Mouse (Mus musculus): ENCODE measurements around the gene Ppfibp1.
"Not testable (repeated sequence)": the region's sequence is repeated elsewhere in the genome, so short reads cannot be mapped to it uniquely, and the experiment has no call there.

Gene Ppfibp1

DNA sequence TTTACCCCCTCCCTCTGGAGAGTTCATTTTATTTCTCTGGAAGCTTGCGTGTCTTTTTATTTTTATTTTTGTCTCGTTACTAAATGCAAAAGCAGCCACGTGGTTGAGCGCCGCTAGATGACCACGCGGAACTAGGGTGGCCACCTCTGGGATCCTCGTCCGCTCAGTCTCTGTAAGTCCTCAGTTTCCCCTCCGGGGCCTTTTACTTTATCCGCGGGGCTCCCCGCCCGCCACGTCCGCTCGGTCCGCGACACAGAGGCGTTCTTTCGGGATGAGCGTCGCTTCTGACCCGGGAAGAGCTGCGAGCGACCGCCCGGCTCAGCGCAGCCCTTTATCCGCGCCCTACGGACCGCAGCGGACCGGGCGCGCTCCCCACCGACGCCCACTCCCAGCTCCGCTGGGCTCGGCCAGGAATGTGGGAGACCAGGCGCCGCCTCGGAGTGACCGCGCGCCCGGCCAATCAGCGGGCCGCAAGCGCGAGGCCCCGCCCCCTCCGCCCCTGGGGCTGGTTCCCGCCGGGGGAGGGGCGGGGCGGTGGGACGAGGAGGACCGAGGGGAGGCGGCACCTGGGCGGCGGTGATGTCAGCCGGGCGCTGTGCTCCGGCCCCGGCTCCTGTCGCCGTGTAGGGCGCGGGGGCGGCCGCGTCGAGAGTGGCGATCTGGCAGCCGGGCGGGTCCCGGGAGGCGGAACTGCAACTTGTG lies at the start of gene Ppfibp1:
Ppfibp1 (plus strand) TSS at position 530 of the 702 bp plus-strand sequence.
- DNase-seq = peak; percentile 87 to 89

DNA sequence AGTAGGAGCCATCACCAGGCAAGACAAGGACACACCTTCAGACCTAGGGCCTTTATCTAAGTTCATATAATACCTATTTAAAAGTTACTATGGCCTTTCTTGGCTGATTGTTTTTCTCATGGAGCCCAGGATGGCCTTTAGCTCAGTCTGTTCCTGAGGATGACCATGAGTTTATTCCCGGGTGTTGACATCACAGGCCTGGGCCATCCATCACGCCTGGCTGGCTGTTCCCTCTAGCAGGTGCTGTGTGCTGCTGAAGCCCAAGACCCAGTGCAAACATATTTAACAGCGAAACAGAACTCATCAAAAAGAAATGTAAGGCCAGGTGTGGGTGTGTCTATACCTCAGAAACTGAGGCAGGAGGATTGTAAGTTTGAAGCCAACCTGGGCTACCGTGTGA lies 49.4 kb upstream of the Ppfibp1 start:
- no peak for DNase-seq

DNA sequence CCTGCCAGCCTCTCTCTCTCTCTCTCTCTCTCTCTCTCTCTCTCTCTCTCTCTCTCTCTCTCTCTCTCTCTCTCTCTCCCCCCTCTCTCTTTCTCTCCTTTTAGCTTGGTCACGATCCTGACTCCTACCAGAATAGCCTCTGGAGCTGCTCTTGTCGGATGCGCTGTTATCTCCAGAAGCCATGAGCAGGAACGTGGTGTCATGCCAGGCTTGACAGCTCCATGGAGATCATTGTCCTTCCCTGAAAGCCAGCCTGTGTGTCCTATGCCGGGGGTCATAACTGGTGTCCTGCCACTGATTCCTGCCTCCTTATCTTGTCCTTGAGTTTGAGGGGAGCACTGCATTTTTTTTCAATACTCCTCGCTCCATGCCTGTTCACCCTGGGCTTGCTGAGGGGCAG lies 43.4 kb upstream of the Ppfibp1 start:
- DNase-seq = no peak

- no peak for DNase-seq
Measured at GRCm38 (mm10) chr6:146845347-146845746, 42.9 kb upstream of the Ppfibp1 start.

DNA sequence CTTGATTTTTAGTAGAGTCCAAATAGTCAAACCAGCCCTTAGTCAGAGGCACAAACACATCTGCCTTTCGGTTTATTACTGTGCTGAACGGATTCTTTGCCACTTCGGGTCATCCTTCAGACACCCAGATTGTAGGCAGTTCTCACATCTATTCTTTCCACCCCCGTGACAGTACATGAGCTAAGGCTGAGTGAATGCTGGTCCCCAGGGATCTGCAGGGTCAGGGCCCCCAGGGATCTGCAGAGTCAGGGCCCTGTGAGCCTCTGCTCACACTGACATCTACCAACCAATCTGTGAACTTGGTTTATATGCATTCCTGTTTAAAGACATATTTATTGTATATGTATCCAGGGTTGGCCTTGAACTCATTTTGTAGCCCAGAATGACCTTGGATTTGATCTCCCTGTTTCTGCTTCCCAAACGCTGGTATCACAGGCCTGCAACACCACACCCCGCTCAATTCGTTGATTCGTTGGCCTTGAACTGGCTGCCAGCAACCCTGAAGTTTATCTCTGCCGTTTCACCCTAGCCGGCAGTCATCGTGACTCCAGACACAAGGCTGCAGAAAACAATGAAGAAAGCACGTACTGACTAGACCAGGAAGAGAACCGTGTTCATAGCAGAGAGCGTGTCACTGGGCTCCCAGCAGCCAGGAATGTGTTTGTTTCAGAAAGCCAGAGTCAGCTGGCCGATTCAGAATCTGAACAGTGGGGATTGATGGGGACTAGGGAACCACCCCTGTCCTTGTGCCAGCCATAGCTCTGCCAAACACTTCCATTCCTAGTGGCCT lies 42.1 kb upstream of the Ppfibp1 start:
- peak; percentile 3 to 23 for DNase-seq

DNA sequence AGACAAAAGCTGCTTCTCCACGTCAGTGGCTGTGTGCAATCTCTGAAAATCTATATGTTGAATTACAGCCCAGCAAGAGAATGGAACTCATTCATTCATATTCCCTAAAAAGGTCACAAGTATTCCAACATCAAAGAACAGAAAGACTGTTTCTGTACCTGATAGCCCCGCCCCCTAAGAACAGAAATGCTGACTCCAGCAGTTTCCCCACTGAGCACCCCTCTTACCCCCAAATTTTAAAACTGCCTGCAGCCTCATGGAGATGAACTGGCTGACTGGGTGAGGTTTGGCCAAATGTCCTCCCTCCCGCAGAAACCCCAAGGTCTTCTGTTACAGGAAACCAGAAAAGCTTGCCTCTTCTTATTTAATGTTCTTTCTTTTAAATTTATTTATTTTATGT lies 40.9 kb upstream of the Ppfibp1 start:
- DNase-seq = no peak

- DNase-seq = no peak
Measured at GRCm38 (mm10) chr6:146848281-146848680, 40.0 kb upstream of the Ppfibp1 start.

- no peak for DNase-seq
Measured at GRCm38 (mm10) chr6:146850050-146850449, 38.2 kb upstream of the Ppfibp1 start, which contains the start of gene Smco2. TSS of gene Smco2 (plus strand) at chr6:146850104.

- no peak for DNase-seq
Measured at GRCm38 (mm10) chr6:146851916-146852315, 36.4 kb upstream of the Ppfibp1 start.

DNA sequence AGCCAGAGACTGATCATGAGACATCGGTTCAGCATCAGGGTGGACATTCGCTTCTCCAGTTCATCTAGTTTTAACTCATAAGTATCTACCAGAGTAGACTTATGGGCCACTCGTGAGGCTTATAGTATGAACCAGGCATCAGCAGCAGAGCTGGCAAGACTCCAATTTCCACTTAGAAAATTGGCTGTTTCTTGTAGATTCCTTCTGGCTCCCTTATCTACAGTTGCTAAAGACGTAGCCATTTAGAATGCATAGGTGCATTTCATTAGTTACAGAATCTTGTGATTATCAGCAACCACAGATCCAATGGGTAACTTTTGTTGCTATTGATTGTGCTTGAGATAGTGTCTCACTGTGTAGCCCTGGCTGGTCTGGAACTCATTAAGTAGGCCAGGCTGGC lies 35.5 kb upstream of the Ppfibp1 start:
- DNase-seq = no peak

DNA sequence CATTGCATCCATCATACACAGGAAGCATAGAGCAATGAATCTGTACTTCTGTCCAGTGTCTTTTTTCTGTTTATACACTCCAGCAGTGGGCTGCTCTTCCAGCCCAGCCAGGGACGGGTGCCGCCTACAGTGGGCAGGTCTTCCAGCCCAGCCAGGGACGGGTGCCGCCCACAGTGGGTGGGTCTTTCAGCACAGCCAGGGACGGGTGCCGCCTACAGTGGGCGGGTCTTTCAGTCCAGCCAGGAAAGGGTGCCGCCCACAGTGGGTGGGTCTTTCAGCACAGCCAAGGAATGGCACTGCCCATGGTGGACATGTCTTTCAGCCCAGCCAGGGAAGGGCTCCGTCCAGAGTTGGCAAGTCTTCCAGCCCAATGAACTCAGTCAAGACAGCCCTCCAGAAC lies 33.1 kb upstream of the Ppfibp1 start:
- DNase-seq = no peak

GRCm38 (mm10) chr6:146857386-146857785 lies 30.9 kb upstream of the Ppfibp1 start:
- DNase-seq = no peak

GRCm38 (mm10) chr6:146863154-146863553 lies 25.1 kb upstream of the Ppfibp1 start:
- DNase-seq = no peak

GRCm38 (mm10) chr6:146864370-146864769 lies 23.9 kb upstream of the Ppfibp1 start:
- not testable (repeated sequence) for DNase-seq

GRCm38 (mm10) chr6:146865701-146866100 lies 22.6 kb upstream of the Ppfibp1 start:
- no peak for DNase-seq

DNA sequence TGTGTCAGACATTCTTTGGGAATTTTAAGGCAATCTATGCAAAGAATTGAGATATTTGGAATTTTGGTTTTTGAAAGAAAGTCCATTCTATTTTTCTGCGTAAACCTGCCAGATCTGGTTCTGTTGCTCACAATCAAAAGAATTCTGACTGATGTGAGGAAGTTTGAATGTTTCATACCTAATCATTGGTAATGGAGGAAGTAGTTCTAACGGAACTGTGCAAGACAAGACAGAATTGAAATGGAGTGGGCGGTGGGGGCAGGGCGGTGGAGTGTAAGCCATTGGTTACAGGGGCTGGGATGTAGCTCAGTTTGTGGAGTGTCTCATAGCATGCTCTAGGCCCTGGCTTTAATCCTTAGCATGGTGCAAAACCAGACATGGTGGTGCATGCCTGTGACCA lies 16.3 kb upstream of the Ppfibp1 start:
- peak in 1 of 2 experiments; percentile 24 for DNase-seq

DNA sequence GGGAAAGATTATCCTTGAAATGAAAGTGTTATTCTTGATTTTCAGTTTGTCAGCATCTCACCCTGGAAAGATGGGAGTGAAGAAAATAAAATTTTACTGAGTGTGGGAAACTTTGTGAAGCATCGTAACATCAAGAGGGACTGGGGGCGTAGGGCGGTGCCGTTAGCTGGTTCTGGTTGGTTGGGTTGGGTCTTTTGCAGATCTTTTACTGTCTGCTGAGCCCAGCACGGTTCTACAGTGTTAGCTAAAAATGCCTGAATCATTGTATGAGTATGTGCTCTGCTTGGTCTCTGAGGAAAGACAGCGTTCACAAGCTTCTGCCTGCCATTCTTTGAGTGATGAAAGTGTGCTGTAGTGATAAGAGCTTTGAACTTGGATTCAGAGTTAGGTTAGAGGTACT lies 13.9 kb upstream of the Ppfibp1 start:
- no peak for DNase-seq

- peak; percentile 14 to 15 for DNase-seq
Measured at GRCm38 (mm10) chr6:146876820-146877219, 11.5 kb upstream of the Ppfibp1 start.

- no peak for DNase-seq
Measured at GRCm38 (mm10) chr6:146877425-146878045, 10.8 kb upstream of the Ppfibp1 start.

GRCm38 (mm10) chr6:146878926-146879325 lies 9.4 kb upstream of the Ppfibp1 start:
- no peak for DNase-seq

GRCm38 (mm10) chr6:146879856-146880255 lies 8.4 kb upstream of the Ppfibp1 start:
- no peak for DNase-seq

GRCm38 (mm10) chr6:146880296-146880695 lies 8.0 kb upstream of the Ppfibp1 start:
- DNase-seq = no peak

GRCm38 (mm10) chr6:146881896-146882770 lies 6.2 kb upstream of the Ppfibp1 start:
- no peak for DNase-seq
